Mouse (Mus musculus): Measurements from ENCODE around the gene Fgd6.

DNA sequence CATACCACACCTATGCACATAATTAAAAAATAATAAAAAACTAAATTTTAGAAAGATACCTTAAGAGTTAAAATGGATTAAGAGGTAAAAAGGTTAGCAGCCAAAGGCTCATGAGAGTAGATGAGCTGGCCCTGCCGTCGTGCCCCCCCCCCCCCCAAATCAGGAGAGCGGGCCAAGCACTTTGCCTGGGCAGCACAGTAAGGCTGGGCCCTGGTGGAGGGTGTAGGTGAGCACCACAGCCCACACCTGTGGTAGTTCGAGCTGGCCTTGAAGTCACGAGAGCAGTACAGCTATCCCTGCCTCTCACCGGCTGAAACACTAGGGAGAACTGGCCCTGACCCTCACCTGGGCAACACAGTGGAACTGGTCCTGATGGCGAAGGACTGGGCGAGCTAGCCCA, 10.7 kb upstream of the Fgd6 start:
- TF ChIP-seq GATA1 (IDR thresholded peaks at IDR 0.05; ENCODE audit: low read length) = no peak
- TF ChIP-seq TAL1 (IDR thresholded peaks at IDR 0.05; ENCODE audit: low read length) = no peak
